Mouse (Mus musculus) B cell, adult 2 months (primary cell): ENCODE results near the gene Ptprn.

Experiments used
- DNase-seq, 2 experiments: peaks; one replicate each; pipeline ENCODE4 v3.0.0; 2022

Gene Ptprn

DNA sequence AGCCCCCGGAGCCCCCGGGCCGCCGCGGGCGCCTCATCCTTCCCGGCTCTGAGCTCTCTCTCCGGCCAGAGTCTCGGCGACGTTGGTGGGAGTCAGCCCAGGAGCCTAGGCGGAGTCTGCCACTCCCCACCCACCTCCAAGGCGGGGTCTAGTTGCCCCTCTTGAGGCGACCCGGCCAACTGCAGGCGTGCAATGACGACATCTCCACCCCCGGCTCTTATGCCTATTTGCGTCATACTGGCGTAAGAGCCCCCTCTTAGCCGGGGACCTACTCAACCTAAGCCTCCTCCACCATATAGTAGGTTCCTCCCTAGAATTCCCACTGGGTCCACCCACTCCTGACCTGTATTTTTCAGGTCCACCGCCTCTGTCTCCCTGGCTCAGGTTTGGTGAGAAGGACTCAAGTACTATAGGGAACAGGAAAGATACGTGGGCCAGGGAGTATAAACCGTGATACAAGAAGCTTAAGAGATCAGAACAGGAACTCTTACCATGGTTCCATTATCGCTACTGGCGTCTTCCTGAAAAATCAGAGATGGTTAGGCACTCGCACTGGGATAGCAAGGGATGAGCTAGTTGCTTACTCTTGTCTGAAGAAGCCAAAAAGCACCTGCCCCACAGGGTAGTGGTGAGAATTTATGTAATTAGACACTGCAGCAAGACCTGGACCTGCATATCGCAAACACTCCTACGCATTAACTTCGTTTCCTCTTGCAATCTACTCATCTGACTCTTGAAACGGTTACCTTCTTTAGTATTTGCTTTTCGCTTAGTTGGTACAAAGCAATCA, at the start of gene Ptprn:
Gene Ptprn, minus strand, starts transcription at position 412 of the 790 bp plus-strand sequence.
- no peak for DNase-seq

DNA sequence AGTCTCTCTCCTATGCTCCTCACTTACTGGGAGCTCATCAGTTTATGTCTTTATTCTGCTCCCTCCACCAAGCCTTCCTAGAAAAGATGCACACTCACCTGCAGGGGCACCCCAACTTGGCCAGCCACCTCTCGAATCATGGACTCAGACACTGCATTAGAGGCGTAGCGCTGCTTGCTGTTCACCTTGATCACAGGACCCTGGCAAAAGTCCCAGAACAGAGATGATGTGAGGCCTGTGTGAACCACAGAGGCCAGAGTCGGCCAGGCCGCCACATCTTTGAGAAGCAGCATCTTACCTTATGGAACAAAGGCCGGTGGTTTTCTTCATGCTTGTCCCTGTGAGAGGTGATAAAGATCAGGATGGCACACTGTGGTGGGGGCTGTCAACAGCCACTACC, 47.4 kb upstream of the Ptprn start:
- DNase-seq = no peak

DNA sequence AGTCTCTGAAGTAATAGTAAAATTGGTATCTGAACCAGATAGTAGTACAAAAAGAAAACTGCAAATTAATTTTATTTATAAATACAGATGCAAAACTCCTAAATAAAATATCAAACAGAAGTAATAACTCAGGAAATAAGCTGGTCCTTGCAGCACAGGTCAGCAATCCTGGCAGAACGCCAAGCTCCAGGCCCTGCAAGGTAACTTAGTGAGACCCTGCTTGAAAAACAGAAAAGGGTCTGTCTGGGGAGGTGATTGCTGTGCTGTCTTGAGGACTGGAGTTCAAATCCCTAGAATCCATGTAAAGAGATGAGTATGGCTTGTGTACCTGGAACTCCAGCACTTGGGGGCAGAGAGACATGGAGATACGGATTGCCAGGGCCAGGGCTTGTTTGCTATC, 40.4 kb upstream of the Ptprn start:
- DNase-seq = no peak

DNA sequence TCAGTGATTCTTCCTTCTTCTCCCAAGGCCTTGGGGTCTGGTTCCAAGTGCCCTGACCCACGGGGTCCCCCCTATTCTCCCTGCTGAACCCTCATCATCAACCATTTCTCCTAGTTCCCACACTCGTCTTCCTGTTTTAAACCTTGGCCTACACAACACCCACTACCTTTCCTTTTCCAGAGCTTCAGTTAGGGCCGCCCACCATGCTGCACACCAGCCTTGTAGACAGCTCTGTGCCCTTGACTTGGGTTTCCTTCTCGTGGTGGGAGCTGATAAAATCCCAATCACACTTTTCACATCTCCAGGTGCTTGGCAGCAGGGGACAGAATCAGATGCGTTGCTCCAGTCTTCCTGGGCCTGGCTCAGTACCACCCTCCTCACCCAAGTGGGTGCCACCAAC, 30.0 kb upstream of the Ptprn start:
- DNase-seq = no peak

DNA sequence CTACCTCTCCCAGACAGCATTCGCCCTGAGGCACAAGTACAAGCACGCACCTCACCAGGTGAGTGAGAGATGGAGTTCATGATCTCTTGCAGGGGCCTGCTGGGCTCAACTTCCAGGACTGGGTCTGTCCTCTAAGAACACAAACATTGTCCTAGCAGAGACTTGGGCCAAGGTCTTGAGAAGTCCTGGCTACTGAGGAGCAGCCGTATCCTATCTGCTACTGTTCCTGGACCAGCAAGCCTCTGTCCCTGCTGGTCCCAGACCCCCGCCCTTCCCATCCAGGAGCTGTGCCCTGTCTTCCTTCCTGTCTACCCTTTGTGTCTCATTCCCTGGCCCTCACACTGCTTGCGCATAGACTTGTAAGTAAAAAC, 29.0 kb upstream of the Ptprn start:
- no peak for DNase-seq

DNA sequence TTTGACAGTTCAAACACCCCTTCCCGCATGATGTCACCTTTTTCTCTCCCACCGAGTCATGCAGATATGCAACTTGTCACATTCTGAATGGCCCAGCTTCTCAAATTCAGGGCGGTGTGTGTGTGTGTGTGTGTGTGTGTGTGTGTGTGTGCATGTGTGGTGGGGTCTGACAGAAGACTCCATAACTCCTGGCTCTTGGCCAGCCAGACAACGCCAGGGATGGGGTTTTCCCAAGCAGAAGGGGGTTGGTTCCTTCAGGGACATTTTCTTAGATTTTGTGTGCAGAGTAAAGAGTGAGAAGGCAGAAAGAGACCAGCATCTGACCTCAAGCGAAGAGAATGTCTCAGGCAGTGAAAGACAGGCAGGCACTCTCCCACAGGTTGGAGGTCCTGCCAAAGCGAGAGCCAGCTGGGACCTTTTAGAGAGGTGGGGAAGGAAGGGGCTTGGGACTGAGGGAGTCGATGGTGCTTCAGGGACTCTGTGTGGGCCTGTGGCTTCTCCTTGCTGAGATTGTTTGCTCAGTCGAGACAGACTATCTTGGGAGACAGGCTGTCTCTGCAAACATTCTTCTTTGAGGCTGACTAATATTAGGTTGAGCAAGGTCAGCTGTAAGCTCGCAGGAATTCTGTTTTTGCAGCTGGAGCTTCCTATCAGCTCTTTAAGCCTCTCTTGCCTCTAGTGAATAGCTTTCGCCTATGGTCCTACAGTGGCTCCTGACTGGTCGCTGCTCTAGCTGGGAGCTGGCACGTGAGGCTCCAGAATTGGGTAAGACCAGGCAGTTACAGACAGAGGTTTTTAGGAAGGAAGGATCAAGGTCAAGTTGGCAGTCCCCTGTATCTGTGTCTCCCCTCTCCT, 28.4 kb upstream of the Ptprn start:
- DNase-seq = no peak

DNA sequence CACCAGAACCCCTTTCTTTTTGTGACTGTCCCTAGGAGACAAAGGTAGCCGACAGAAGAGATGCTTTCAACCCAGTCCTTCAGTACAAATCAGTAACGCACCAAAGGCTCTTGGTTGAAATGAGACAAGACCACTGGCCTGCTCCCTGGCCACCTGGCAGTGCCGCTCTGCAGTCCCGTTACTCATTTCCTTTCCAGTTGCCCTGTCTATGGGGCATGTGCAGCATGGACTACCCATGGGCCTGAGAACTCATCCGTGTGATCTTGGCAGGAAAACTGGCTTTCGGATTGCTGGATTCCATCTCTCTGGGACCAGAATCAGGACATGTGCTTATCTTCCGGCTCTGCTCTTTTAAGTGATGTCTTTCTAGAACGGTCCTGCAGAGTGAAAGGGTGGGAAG, 27.0 kb upstream of the Ptprn start:
- DNase-seq = no peak

DNA sequence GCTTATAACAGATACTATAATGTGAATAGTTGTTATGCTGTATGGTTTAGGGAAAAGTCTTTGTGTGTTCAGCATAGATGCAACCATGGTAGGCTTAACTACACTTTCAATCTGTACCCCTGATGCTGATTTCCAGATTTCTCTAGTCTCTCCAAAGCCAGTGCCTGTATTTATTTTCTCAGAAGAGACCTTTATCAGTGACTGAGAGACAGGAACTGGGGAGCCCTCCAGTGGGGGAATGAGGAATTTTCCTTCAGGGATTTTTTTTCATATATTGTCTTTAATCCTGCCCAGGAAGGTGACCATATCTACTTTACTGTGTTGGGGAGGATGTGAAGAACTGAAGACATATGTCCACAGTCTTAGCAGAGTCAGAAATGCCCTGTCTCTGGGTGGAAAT, 26.3 kb upstream of the Ptprn start:
- DNase-seq = peak; percentile 12 to 31

DNA sequence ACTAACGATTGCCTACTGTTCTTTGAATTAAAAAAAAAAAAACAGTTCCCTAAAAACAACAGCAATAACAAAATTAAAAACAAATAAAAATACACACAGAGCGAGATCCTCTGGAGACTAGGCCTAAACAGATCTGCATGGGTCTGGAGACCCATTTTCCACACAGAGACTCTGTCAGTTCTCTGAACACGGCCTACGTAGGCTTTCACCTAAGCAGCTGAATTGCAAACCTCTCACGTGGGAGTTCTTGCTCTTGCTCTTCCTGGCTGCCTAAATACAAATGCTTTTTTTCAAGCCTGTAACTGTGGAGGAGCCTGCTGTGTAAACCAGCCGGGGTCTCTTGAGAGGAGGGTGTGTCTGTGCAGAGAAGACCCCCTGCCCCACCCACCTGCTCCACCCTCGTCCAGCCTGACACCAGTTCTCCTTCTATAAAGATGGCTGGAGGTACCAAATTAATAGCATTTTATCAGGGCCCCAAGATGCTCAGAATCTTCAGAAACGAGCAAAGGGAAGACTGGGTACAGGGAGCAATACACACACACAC, 25.7 kb upstream of the Ptprn start:
- no peak for DNase-seq

DNA sequence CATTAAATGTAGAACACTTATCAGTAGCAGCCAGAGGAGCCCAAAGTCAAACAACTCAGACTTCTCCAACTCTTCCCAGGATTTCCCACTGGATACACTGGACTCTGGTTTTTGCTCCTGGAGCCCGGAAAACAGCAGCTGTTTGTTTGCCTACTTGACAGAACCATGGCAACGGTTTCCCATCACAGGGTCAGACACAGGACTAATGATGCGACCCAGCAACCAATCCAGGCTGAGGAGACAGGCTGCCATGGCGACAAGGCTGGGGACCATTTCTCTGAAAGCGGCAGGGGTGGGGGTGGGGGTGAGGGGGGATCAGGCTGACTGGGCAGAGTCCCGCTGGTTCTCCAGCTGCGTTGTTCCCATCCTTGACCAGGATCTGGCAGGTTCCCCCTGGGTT, 25.1 kb upstream of the Ptprn start:
- no peak for DNase-seq

DNA sequence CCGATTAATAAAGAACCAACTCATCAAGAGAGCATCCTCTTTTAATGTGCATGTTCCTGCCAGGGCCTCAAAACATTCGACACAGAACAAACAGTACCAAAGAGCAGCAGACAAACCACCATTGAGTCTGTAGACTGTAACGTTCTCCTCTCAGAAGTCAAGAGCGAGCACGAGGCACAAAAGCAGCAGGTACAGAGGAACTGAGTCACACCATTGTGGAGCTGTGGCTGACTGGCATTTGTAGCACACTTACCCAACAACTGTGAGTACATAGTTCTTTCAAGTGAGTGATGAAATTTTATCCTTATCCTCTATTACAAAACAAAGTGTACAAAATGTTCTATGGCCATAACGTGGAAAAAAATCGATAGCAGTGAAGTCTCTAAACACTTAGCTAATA, 20.6 kb upstream of the Ptprn start:
- DNase-seq = no peak

DNA sequence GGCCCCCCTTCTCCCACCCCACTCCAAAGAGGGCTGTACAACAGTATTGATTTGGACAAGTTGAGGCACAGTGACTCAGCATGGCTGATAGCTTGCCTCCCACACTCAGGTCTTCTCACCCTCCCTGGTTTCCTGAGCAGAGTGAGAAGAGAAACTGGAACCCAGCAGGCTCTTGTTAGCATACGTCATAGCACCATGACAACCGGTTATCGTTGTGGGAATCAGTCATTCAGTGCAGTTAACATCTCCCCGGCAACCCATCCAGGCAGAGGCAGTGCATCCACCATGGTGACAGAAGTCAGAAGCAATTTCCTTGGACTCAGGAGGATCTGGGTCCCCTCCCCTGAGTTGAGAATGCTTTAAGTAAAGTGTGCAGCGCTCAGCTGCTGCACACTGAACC, 18.7 kb upstream of the Ptprn start:
- no peak for DNase-seq

DNA sequence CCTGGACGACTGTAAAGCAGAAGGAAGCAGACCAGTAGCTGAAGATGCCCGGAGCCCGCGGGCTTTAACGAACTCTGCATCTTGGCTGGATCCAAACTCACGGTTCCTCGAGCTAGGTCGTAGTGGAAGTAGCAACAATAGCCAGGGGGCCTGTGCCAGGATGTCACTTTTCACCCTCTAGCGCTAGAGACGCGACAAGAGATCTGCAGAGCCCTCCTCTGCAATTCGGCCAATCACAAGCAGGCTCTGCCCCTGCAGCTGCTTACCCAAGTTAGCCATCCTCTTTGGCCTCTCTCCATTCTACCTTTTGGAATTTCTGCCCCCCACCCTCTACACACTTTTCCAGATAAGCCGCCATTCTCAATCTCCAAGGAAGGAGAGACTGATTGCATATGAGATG, 13.9 kb upstream of the Ptprn start, which contains the start of gene Resp18:
Gene Resp18, minus strand, starts transcription at position 188 of the 400 bp plus-strand sequence.
- no peak for DNase-seq

DNA sequence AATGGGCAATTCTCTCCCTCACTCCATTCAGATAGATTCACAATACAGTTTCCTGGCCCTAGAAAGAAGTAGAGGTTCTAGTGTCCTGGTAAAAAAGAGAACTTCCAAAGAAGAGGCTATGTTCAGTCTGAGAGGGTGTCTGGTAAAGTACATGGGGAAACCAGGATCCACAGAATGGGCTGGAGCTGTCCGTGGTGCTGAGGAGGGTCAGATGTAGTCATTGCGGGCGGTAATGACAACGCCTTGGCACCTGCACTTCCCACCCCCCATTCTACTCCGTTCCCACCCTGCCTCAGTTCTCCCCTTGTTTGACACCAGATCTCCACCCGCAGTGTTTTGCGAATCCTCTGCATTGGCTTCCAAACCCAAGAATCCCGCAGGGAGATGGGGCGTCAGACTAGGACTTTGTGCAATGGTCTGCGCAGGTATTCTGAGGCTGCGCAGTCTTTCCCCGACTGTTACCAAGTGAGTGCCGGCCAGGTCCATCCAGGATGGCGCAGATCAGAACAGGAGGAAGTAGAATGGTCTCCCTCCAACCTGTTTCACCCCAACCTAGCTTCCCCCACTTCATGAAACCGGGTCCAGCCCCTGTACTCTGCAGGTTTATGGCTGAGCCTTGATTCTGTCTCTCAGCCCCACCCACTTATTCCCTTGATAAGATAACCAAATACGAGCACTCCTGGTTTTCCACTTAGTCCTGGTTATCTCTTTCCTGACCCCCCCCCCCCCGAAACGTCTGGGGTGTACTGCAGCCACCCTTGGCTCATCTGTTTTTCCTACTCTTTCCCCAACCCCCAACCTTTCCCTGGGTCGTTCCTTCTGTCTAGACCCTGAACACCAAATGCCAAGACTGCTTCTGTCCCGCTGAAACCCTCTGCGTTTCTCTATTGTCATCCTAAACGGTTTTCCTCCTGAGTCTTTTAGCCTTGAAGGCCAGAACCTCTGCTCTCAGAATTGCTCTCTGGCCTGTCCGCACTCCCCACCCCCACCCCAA, 13.2 kb upstream of the Ptprn start:
- DNase-seq = peak; percentile 42 to 43

DNA sequence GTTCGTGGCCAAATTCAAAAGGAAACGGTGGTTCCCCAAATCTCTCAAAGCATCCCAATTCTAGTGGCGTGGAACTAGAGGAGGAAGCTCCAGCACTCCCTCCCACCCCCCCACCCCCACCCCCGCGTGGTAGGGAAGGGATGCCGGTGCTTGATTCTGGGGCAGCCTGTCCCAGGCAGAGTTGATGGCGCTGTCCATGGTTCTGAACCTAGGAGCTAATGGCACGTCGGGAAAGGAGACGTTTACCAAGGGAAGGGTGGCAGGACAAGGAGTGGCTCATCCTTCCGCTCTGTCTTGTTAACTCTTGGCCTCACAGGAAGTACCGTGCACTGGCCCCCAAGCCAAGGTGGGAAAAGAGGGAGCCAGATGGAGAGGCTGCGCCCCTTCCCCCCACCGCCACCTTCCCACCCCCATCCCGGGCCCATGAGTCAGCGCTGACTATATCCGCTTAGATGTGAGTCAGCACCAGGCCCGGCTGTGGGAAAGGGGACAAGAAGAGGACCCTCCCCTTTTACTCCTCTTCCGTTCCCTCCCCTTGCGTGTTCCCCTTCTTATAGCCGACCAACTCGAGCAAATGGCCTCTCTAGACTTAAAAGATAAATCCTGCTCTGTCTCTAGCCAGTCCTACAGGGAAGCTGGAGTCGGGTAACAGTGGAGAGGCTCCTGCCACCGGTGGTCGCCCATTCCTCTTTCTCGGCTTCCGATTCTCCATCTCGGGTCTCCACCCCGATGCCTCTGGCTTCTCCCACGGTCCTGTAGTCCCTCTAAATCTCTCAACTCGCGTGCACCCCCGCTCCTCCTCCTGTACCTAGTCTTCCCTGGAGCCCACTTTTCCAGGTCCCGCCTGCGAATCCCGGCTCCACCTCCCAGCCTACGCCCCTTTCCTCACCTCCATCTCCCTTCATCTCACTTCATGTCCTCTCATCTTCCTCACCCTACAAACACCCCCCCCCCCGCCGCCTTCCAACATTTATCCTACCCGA, 1.0 kb downstream of the Ptprn start:
- DNase-seq = peak; percentile 49 to 54

DNA sequence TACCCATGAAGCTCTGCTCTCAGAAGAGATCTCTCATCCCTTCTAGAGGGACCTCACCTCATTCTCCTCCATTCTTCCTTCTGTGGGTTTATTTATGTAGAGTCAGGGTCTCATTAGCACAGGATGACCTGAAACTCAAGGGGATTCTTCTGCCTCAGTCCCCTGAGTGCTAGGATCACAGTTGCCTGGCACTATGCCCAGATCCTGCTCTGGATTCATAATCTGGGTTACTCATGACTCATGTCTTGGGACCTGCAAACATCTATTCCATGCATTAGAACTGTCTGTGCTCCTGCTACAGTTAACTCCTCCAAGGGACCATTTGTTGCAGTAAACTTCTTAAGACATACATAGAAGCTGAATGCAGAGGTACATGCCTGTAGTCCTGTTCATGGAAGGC, 3.0 kb downstream of the Ptprn start:
- no peak for DNase-seq

DNA sequence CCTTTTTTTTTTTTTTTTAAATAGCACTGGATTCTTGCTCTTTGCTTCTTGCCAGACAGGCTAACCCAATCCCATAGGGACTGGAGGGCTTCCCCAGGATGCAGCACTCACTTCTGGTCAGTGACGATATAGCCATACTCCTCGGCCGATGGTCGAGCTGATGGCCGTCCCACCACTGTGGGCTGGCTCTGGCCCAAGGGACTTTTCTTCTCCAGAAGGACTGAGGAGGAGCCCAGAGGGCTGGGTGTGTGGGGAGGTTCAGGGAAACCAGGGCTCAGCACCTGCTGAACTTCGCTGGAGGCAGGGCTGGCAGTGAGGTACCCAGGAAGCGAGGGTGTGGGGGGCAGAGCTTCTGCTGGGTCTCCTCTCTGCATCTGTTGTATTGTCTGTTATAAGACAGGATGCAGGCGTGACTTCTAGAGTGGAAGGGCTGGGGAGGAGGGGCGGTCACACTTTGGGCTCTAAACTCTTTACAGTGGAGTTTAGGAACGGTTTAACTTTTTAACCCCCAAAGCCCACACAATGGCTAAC, 8.7 kb downstream of the Ptprn start:
- no peak for DNase-seq

DNA sequence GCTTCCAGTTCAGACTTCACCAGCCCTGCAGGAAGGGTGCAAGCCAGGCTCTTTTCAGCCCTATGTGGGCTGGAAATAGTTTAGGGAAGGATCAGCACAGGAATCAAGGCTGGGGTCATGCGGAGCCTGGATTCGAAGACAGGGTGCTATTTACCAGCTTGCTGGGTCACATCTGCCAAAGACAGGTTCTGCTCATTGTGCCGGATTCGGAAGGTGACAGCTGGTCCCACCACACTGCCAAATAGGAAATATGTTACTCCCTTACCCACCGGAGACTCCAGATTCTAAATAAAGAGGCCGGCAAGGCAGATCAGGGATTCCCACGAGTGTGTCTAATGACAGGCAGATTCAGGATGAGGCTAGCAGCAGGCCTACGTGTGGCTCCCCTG, 9.7 kb downstream of the Ptprn start:
- no peak for DNase-seq

DNA sequence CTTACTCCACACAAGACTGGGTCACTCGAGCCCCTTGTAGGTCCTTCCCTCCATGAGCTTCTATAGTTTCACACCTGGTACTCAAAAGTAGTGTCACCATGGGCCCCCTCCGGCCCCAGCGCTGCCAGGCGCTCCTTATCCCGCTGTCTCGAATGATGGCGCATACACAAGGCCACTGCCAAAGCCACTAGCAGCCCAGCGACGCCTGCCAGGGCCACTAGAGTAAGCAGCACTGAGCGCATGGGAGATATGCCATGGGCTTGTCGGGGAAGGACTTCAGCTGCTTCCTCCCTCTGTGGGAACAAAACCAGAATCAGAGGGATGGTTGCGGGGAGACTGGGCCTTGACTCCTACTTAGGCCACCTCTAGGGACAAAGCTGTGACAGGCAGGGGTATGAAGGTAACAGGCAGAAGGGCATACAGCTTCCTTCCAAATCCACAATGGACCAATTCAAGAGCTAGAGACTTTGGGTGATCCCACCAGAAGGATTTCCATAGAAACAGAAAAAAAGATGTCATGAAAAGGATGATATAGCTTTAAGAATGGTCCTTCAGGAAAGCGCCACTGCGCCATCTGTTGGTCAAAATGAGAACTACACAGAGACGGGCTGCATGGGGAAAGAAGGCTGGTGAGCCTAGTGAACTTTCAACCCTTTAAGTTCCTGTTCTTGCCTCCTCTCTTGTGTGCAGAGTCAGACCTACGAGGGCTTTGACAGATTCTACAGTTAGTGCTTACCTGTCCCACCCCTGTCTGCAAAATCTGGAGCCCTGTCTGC, 10.3 kb downstream of the Ptprn start:
- peak; percentile 92 for DNase-seq

DNA sequence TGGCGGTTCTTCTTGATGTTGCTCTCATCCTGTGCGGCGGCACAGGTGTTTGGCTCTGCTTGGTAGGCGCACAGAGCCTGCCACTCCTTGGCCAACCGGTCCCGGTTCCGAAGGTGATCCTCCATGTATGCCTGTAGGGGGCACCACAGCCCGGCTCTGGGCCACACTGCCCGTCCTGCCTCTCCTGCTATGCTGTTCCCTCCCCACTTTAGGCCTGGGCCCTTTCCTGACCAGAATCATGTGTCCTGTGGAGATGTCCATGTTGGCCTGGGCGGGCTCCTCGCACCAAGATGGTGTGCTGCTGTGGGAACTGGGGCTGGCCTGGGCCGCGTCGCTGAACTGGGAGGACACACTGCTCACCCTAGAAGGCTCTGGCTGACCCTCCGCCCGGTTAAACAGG, 11.3 kb downstream of the Ptprn start:
- DNase-seq = no peak
